Mouse (Mus musculus): ENCODE measurements around the gene Lysmd4.

The Lysmd4 gene

GRCm38 (mm10) chr7:67344443-67344842 lies 122.1 kb downstream of the Lysmd4 start:
- DNase-seq = no peak

- DNase-seq = no peak
Measured at GRCm38 (mm10) chr7:67352989-67353388, 130.6 kb downstream of the Lysmd4 start.

GRCm38 (mm10) chr7:67353667-67354066 lies 131.3 kb downstream of the Lysmd4 start:
- DNase-seq = no peak

- DNase-seq = no peak
Measured at GRCm38 (mm10) chr7:67355870-67356269, 133.5 kb downstream of the Lysmd4 start.

All from kidney, postnatal 36 days (tissue).